In genomic region chr2:80388341-80388740, GRCm38 (mm10) we compare ENCODE assay signal across 20 mouse cellular contexts. TPM values are rescaled to one million over a fixed set of nuclear protein-coding genes. Genes with fewer than 3 reads are reported as not detected.
A peak's percentile ranks its signal among the peaks of the same experiment; 100 is the strongest.
DNase-seq lines count a peak whose midpoint lies in the region; ATAC-seq lines count a peak whose summit lies in the region.
"Had no signal": no experiment of that assay in that cellular context is flagged by ENCODE, and none has a peak within 500 bp of the region (broad histone marks: within the 10 kb centered on the region; RNA-seq: fewer than 3 reads in every experiment).

No protein-coding gene starts in this region.

- H3K4me1 ChIP-seq in heart, embryonic 11.5 days (ENCODE audit: control insufficient read depth, insufficient read depth, low read length): peaks cover 5% of the 10 kb centered on the region; the same call in 1 of the 2 replicates
- H3K4me1 ChIP-seq: liver, embryonic 12.5 days had no signal

- 66% methylated on average over 3 of the region's 3 CpGs for WGBS in heart, embryonic 11.5 days (ENCODE audit: insufficient replicate concordance)

- H3K27me3 ChIP-seq in heart, embryonic 11.5 days (ENCODE audit: control insufficient read depth, insufficient read depth, low read length): no peaks in the 10 kb centered on the region
- H3K27me3 ChIP-seq: CH12.LX; liver, embryonic 12.5 days had no signal

- no peak overlapping the region for H3K4me2 ChIP-seq in heart, embryonic 11.5 days
- H3K4me2 ChIP-seq: liver, embryonic 12.5 days had no signal

- DNase-seq in heart, adult 11 months: peak; percentile 88
- DNase-seq in right cerebral cortex, adult 18-20 months: peak; percentile 37
- DNase-seq in right cerebral cortex, postnatal 4 days: no peak
- peak; percentile 56 to 60 for DNase-seq in layer of hippocampus, postnatal 36 days
- no peak for DNase-seq in adrenal gland, postnatal 14 days
- no peak for DNase-seq in adrenal gland, postnatal 10 days
- DNase-seq: adrenal gland, adult 2 months; cerebellum, adult 9-10 months; forebrain, postnatal 0 days; heart, postnatal 36 days; kidney, postnatal 14 days; midbrain, embryonic 14.5 days; thymus, postnatal 25 days had no signal

- no peak overlapping the region for H3K27ac ChIP-seq in heart, embryonic 11.5 days (ENCODE audit: low read depth, low read length)
- H3K27ac ChIP-seq: liver, embryonic 12.5 days; stomach, postnatal 0 days had no signal

- no peak for ATAC-seq in heart, embryonic 11.5 days (replicated peaks; ENCODE audit: insufficient number of reproducible peaks, low FRiP score, low TSS enrichment)
- ATAC-seq: forebrain, postnatal 0 days; hindbrain, embryonic 16.5 days; intestine, postnatal 0 days; liver, embryonic 12.5 days had no signal

- H3K36me3 ChIP-seq in heart, embryonic 11.5 days (ENCODE audit: control insufficient read depth, insufficient read depth, low read length): no peaks in the 10 kb centered on the region
- H3K36me3 ChIP-seq: liver, embryonic 12.5 days had no signal

- no peak overlapping the region for H3K9ac ChIP-seq in heart, embryonic 11.5 days (ENCODE audit: low read depth, low read length)
- H3K9ac ChIP-seq: forebrain, postnatal 0 days; liver, embryonic 12.5 days had no signal

- H3K9me3 ChIP-seq in heart, embryonic 11.5 days (replicated peaks; ENCODE audit: control insufficient read depth, low read length): no peaks in the 10 kb centered on the region
- H3K9me3 ChIP-seq: liver, embryonic 12.5 days had no signal

- H3K4me3 ChIP-seq in heart, embryonic 11.5 days (ENCODE audit: low read depth, low read length): no peak overlapping the region
- H3K4me3 ChIP-seq: liver, embryonic 12.5 days had no signal

RNA-seq across cellular contexts. Expression of gene Frzb, which starts 59.1 kb away (rescaled TPM):
- 8.6 and 10.1 TPM in 2 replicates for polyA plus RNA-seq in heart, embryonic 11.5 days (2014; fragmentation: Nextera tagmentation; extraction: Ambion mirVana)
- 10 to 100 TPM; 34.4 to 37.4 TPM for total RNA-seq in layer of hippocampus, postnatal 36 days (2021)
- 84.5 and 137 TPM in 2 replicates for total RNA-seq in adrenal gland, postnatal 14 days (2021)
- total RNA-seq in adrenal gland, postnatal 10 days (2021): 10 to 100 TPM; 56.8 to 63.0 TPM
- total RNA-seq: CH12.LX; megakaryocyte, adult 5-6 weeks had no signal

Comparison
In these comparisons a context has a peak if more than half of its experiments do, and no peak if none do; other contexts are left out.
1. DNase-seq: peak in heart, adult 11 months (single experiment), right cerebral cortex, adult 18-20 months (single experiment) and layer of hippocampus, postnatal 36 days (2 of 2); none in right cerebral cortex, postnatal 4 days (single experiment), adrenal gland, postnatal 14 days (single experiment) and adrenal gland, postnatal 10 days (single experiment).